Mouse (Mus musculus) telencephalon, adult 2 months (tissue): Measurements from ENCODE around the gene Il10ra.

Experiments used
- DNase-seq: peaks from one replicate; pipeline ENCODE4 v3.0.0-alpha.2; 2011; ENCODE audit warnings: low read depth, low spot score

The Il10ra gene

GRCm38 (mm10) chr9:45259065-45259464, 9.9 kb downstream of the Il10ra start:
- no peak for DNase-seq

DNA sequence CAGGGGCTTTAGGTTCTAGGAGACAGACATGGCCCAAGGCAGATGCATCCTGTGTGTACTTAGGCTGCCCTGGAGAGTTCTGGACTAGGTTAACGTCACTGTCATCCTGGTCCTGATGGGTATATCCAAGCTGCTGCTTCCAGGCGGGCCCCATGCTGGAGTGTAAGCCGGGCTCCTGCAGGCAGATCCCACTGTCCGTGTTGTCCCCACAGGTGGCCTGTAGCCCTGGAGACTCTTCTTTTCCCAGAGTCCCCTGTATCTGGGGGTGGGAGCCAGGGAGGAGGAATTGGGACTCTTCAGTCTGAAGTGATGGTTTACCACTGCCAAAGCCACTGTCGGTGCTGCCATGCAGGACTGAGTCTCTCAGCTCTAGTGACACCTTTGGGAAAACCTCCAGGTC, 13.0 kb downstream of the Il10ra start:
- no peak for DNase-seq

DNA sequence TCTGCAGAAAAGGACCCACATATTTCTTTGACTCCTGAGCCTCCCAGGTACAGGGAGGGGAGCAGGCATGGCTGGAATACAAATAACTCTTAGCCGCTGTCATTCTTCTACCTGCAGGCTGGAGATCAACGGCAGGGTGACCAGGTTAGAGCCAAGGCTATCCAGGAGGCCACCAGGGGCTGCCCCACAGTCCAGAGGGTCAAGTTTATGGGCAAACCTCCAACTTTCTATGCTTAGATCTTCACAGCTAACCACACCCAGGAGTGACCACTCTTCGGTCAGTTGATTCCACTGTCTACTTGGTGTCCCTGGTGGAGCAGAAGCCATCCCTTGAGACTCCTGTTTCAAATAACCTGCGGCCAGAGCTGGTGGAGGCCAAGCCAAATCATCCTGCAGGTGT, 13.5 kb downstream of the Il10ra start:
- no peak for DNase-seq

GRCm38 (mm10) chr9:45254605-45255004, 14.3 kb downstream of the Il10ra start:
- DNase-seq: no peak

- DNase-seq: no peak
Observed at GRCm38 (mm10) chr9:45254021-45254420, 14.9 kb downstream of the Il10ra start.

DNA sequence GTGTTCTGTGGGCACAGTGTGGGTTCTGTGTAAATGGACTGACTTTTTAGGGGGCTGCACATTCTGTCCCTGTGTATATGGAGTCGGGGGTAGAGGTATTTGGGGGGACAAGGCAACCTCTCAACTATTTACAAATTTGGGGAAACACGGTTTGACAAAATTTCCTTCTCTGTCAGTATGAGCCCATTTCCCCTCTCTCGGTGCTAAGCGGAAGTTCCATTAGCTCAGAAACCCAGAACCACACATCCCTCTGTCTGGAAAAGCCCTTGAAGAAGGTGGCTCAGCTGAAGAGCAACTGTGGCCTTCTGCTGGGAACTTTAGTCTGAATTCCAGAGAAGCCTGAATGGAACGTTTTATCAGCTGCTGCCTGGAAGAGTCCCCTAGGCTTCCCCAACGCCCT, 16.6 kb downstream of the Il10ra start:
- no peak for DNase-seq

DNA sequence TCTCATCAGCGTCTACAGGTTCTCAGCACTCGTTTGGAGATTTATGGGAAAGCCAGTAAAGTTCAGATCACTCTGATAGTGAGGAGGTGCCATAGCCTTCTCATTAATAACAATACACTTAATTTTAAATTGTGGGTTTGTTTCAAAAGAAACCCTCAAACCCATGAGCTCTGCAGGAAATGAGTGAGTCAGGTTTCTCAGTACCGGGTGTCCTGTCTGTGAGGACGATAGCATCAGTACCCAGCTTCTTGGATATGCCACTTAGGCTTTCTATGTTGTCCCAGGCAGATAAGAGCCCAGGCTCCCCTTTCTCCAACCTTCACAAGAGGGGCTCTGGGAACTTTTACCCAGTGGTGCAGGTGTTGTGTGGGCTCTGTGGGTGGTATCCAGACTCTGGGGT, 17.0 kb downstream of the Il10ra start:
- DNase-seq: no peak

DNA sequence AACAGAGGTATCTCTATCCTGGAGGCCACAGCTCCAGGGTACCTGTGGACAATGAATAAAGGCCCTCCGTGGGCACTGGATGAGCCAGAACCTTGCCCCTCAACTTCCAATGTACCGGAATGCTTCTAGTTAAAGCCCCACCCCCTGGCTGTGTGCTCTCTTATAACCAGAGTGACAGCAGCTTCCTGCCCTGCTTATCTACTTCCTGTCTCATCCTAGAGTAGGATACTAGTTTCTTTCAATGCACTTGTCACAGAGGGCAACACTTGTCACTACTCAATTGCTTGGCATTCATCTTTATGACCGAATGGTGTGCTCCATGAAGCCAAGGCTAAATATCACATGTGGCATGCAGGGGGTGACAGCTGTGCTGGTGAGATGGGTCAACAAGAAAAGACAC, 17.7 kb downstream of the Il10ra start:
- DNase-seq: no peak

DNA sequence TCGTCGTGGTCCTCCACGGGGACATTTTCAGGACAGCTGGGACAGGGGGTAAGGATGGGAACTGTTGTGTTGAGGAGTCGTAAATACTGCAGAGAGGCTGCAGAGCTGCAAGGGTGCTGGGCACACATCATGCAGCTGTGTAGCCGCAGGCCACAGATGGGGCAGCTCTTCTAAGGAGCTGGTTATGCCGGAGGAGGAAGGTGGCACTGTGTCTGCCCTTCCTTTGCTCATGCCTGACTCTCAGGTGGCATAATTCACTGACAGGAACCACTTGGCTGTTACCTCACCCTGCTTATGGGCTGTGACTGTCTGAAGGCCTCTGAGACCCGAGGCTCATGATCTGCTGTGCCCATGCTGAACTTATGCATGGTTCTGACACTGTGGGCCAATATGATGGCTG, 18.6 kb downstream of the Il10ra start:
- DNase-seq: no peak

- DNase-seq: no peak
Observed at GRCm38 (mm10) chr9:45247536-45247935, 21.4 kb downstream of the Il10ra start.

- DNase-seq: peak; percentile 16
Observed at GRCm38 (mm10) chr9:45246060-45246459, 22.9 kb downstream of the Il10ra start.

GRCm38 (mm10) chr9:45245432-45245831, 23.5 kb downstream of the Il10ra start:
- no peak for DNase-seq

- DNase-seq: no peak
Observed at GRCm38 (mm10) chr9:45241397-45241796, 27.6 kb downstream of the Il10ra start.

DNA sequence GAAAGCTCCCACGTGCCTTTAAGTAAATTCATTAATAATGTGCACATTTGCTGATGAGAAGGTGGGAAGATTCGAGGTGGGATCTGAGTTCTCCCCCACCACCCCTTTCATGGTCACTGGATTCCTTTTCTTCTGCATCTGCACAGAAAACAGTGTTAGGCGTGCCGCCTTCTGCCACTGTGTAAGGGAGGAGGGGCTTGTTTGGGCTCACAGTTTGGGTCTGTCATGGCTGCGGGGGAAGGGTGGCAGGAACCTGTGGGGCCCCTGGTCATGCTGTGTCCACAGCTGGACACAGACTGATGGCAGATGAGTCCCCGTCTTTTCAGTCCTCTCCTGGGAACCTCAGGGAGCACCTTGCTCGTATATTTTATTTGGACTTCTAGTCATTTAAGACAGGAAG, 32.2 kb downstream of the Il10ra start:
- no peak for DNase-seq

- DNase-seq: no peak
Observed at GRCm38 (mm10) chr9:45235668-45236227, 33.2 kb downstream of the Il10ra start.

DNA sequence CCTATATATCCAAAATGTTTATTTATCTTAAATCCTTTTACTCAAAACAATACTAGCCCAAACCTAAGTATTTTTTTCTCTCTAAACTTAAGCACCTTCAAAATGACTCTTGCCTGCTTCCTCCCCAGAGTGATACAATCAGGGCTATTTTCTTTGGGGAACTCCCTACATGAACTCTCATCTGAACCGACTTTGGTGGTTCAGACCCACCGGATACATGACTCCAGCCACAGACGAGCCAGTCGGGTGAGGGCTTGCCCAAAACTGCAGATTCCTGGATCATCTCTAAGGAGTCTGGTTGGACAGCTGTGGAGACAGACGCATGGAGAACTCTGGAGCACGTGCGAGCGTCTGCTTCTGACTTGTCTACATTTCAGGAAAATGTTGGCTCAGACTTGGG, 39.6 kb downstream of the Il10ra start:
- DNase-seq: no peak

- peak; percentile 81 for DNase-seq
Observed at GRCm38 (mm10) chr9:45221567-45221966, 47.4 kb downstream of the Il10ra start.

- DNase-seq: no peak
Observed at GRCm38 (mm10) chr9:45219644-45220043, 49.3 kb downstream of the Il10ra start.

GRCm38 (mm10) chr9:45215526-45216179, 53.3 kb downstream of the Il10ra start:
- no peak for DNase-seq

- DNase-seq: no peak
Observed at GRCm38 (mm10) chr9:45212001-45212400, 56.9 kb downstream of the Il10ra start.

DNA sequence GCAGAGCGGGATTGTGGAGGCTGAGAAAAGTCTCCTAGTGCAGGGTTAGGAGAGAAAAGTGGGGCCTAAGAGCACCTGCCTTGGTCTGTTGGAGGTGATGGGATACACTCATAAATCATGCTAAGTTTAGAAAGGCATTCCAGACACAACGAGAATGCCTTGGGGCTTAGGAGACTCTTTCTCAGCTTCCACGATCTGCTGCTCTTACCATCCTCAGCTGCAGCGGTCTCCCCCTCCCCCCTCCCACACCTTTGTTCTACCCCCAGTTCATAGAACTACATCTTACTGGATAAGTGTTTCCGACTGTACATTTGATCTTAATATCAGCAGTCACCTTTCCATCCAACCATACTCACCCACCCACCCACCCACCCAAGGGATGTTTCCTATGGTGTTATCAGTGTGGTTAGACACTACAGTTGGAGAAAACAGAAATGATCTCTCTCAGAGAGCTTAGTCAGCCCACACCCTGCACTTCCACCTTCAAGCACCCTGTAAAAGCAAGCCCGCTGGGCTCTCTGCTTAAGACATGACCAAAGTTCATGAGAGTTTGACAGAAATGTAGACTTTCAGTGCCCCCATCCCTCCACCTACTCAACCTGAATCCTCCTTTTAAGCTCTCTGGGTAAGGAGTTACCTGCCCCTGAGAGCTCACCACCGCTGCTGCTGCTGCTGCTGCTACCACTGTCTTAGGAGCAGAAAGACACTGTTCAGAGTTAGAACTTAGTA, 61.8 kb downstream of the Il10ra start:
- DNase-seq: no peak

- no peak for DNase-seq
Observed at GRCm38 (mm10) chr9:45206121-45206520, 62.8 kb downstream of the Il10ra start.

- no peak for DNase-seq
Observed at GRCm38 (mm10) chr9:45205143-45205542, 63.8 kb downstream of the Il10ra start.
